Mouse (Mus musculus): ENCODE measurements around the gene Myct1. TPM values are rescaled to one million over a fixed set of nuclear protein-coding genes. Genes with fewer than 3 reads are reported as not detected.

The Myct1 gene
- 0.39 and 0.61 TPM in 2 replicates for polyA plus RNA-seq (2021; fragmentation: Nextera tagmentation)
- long read RNA-seq, experiment 1, partial matches to known transcripts = 0 of 1 reads
- long read RNA-seq, experiment 1, other reads (novel, unspliced or antisense) = 0 of 1 reads
- long read RNA-seq, experiment 2, partial matches to known transcripts = 0 of 1 reads
- long read RNA-seq, experiment 2, other reads (novel, unspliced or antisense) = 1 of 1 reads

GRCm38 (mm10) chr10:5593464-5593863, at the start of gene Myct1:
Gene Myct1, plus strand, starts transcription at chr10:5593775.

GRCm38 (mm10) chr10:5551382-5551781, 42.2 kb upstream of the Myct1 start, which contains the start of gene Syne1:
Gene Syne1, minus strand, starts transcription at chr10:5551482.

GRCm38 (mm10) chr10:5639112-5639511, 45.5 kb downstream of the Myct1 start, which contains the start of gene Vip:
Gene Vip, plus strand, starts transcription at chr10:5639218.

Other genes starting within 250 kb of the Myct1 start
- gene Syne1, start 42.3 kb upstream of the Myct1 start, polyA plus RNA-seq (2021; fragmentation: Nextera tagmentation) = 40.6 and 50.0 TPM in 2 replicates
- gene Vip, start 45.4 kb downstream of the Myct1 start, polyA plus RNA-seq (2021; fragmentation: Nextera tagmentation) = 36.0 and 45.0 TPM in 2 replicates
- gene Fbxo5, start 211.8 kb downstream of the Myct1 start, polyA plus RNA-seq (2021; fragmentation: Nextera tagmentation) = 0.54 and 0.80 TPM in 2 replicates
- 5.5 and 5.8 TPM in 2 replicates for gene Mtrf1l, start 230.1 kb downstream of the Myct1 start, polyA plus RNA-seq (2021; fragmentation: Nextera tagmentation)

Data from left cerebral cortex, adult 6 months (tissue).